Mouse (Mus musculus): ENCODE results near the gene Ints11. TPM values are rescaled to one million over a fixed set of nuclear protein-coding genes. Genes with fewer than 3 reads are reported as not detected.

Ints11 gene
- total and polyA plus RNA-seq, 3 experiments, result 27.5 to 32.0 (median 30.8) TPM

GRCm38 (mm10) chr4:155847591-155848352 is 21.6 kb upstream of the Ints11 start:
- DNase-seq, result peak; percentile 54

- no peak for DNase-seq
Observed at GRCm38 (mm10) chr4:155848434-155849095, 20.8 kb upstream of the Ints11 start.

- DNase-seq, result no peak
Observed at GRCm38 (mm10) chr4:155849391-155849790, 20.0 kb upstream of the Ints11 start.

GRCm38 (mm10) chr4:155849792-155850451 is 19.4 kb upstream of the Ints11 start:
- DNase-seq, result no peak

- peak; percentile 77 for DNase-seq
Observed at GRCm38 (mm10) chr4:155851368-155851767, 18.0 kb upstream of the Ints11 start.

- DNase-seq, result no peak
Observed at GRCm38 (mm10) chr4:155851951-155852411, 17.4 kb upstream of the Ints11 start.

- no peak for DNase-seq
Observed at GRCm38 (mm10) chr4:155853421-155853820, 15.9 kb upstream of the Ints11 start.

- no peak for DNase-seq
Observed at GRCm38 (mm10) chr4:155854991-155855390, 14.4 kb upstream of the Ints11 start.

GRCm38 (mm10) chr4:155856071-155856470 is 13.3 kb upstream of the Ints11 start:
- no peak for DNase-seq

GRCm38 (mm10) chr4:155856881-155857280 is 12.5 kb upstream of the Ints11 start:
- DNase-seq, result no peak

GRCm38 (mm10) chr4:155859318-155859717 is 10.0 kb upstream of the Ints11 start:
- DNase-seq, result no peak

GRCm38 (mm10) chr4:155861787-155862186 is 7.6 kb upstream of the Ints11 start:
- no peak for DNase-seq

GRCm38 (mm10) chr4:155863001-155863400 is 6.3 kb upstream of the Ints11 start, which contains the start of gene Tas1r3:
Gene Tas1r3, minus strand, starts transcription at chr4:155863362.
- no peak for DNase-seq

- DNase-seq, result no peak
Observed at GRCm38 (mm10) chr4:155868614-155869298, 590 bp upstream of the Ints11 start.

- DNase-seq, result no peak
Observed at GRCm38 (mm10) chr4:155871404-155871803, 2.1 kb downstream of the Ints11 start.

GRCm38 (mm10) chr4:155883587-155883986 is 14.2 kb downstream of the Ints11 start:
- no peak for DNase-seq

- no peak for DNase-seq
Observed at GRCm38 (mm10) chr4:155886330-155886729, 17.0 kb downstream of the Ints11 start.

GRCm38 (mm10) chr4:155887674-155888073 is 18.3 kb downstream of the Ints11 start:
- no peak for DNase-seq

- DNase-seq, result no peak
Observed at GRCm38 (mm10) chr4:155888181-155888580, 18.8 kb downstream of the Ints11 start.

GRCm38 (mm10) chr4:155889316-155889715 is 20.0 kb downstream of the Ints11 start:
- DNase-seq, result no peak

- DNase-seq, result no peak
Observed at GRCm38 (mm10) chr4:155891011-155891471, 21.7 kb downstream of the Ints11 start.

- peak; percentile 98 for DNase-seq
Observed at GRCm38 (mm10) chr4:155891551-155892001, 22.2 kb downstream of the Ints11 start, which contains the start of the genes Pusl1 and Acap3. Gene Pusl1, minus strand, starts transcription at chr4:155891781. Gene Acap3, plus strand, starts transcription at chr4:155891822.

Measured in adrenal gland, adult 2 months (tissue).